Mouse (Mus musculus) embryonic facial prominence, embryonic 11.5 days (tissue): ENCODE measurements around the gene Olfr1475. TPM values are rescaled to one million over a fixed set of nuclear protein-coding genes. Genes with fewer than 3 reads are reported as not detected.
"Not testable (repeated sequence)": the region's sequence is repeated elsewhere in the genome, so short reads cannot be mapped to it uniquely, and the experiment has no call there.

Experiments used
- ATAC-seq: fragments of 200-750 bp; cut with Nextera tagmentation; replicated peaks from 2 replicates; pipeline ENCODE4 v1.8.0; 2017; ENCODE audit warnings: low read depth; ENCODE audit not compliant: insufficient number of reproducible peaks, low FRiP score, low TSS enrichment
- DNase-seq: peaks from one replicate; pipeline ENCODE4 v3.0.0-alpha.2; 2015; ENCODE audit warnings: low spot score
- H3K27ac ChIP-seq: fragments of 300-500 bp; sonication (generic); replicated peaks from 2 replicates; pipeline ENCODE4 v1.5.1; 2014; ENCODE audit warnings: mild to moderate bottlenecking, low read depth, low read length, control low read depth
- H3K27me3 ChIP-seq: fragments of 300-500 bp; sonication (generic); 2 replicates; pipeline ENCODE4 v1.6.1; 2014; ENCODE audit warnings: mild to moderate bottlenecking, low read length, moderate library complexity, mixed read lengths; ENCODE audit not compliant: control insufficient read depth, insufficient read depth
- H3K36me3 ChIP-seq: fragments of 300-500 bp; sonication (generic); replicated peaks from 2 replicates; pipeline ENCODE4 v1.6.1; 2014; ENCODE audit warnings: low read depth, mild to moderate bottlenecking, low read length, moderate library complexity, mixed read lengths; ENCODE audit not compliant: control insufficient read depth, insufficient read depth
- H3K4me1 ChIP-seq: fragments of 300-500 bp; sonication (generic); 2 replicates; pipeline ENCODE4 v1.6.1; 2014; ENCODE audit warnings: low read length, mixed read lengths; ENCODE audit not compliant: control insufficient read depth, insufficient read depth
- H3K4me2 ChIP-seq: fragments of 300-500 bp; sonication (generic); 2 replicates; pipeline ENCODE4 v1.6.1; 2014; ENCODE audit warnings: low read depth, mild to moderate bottlenecking, control low read depth, low read length, moderate library complexity
- H3K4me3 ChIP-seq: fragments of 300-500 bp; sonication (generic); 2 replicates; pipeline ENCODE4 v1.5.1; 2014; ENCODE audit warnings: low read depth, low read length, control low read depth
- H3K9ac ChIP-seq: fragments of 300-500 bp; sonication (generic); replicated peaks from 2 replicates; pipeline ENCODE4 v1.6.1; 2014; ENCODE audit warnings: mild to moderate bottlenecking, control low read depth, low read length
- H3K9me3 ChIP-seq: fragments of 300-500 bp; sonication (generic); replicated peaks from 2 replicates; pipeline ENCODE4 v1.6.1; 2016; ENCODE audit warnings: mild to moderate bottlenecking, low read length, inconsistent platforms, mixed read lengths; ENCODE audit not compliant: control insufficient read depth
- WGBS: fragments of 180-500 bp; shearing (Covaris S2); extraction: QIAGEN DNeasy Blood & Tissue Kit; methylation state at CpG from one replicate; pipeline ENCODE4 v1.1.7; 2014; 5-methylcytosine and 5-hydroxymethylcytosine counted together
- polyA plus RNA-seq: library from polyadenylated mRNA; unstranded; fragments of >200 nt; fragmentation: Nextera tagmentation; extraction: Ambion mirVana; gene quantifications from 2 replicates; pipeline ENCODE4 v1.2.1, GENCODE M21; 2014

Olfr1475 gene
- polyA plus RNA-seq: not detected in 2 replicates

DNA sequence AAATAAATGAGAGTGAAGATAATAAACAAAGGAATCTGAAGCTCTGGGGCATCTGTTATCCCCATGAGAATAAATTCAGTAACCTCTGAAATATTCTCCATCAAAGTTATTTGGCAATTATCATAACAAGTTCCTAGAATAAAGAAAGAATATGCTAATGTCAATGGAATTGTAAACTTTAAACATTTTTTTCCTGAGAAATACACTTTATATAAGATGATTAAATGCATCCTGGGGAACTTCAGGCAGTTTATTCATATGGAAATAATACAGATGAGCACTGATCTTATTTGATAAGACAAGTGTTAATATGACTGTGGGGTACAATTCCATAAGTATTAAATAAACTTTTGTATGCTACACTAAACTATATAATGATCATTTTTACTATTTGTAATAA lies at the start of gene Olfr1475:
Gene Olfr1475, minus strand, starts transcription at position 101 of the 400 bp plus-strand sequence.
- H3K9ac ChIP-seq: no peak within 1 kb of the TSS
- H3K27me3 ChIP-seq: no peaks in the 10 kb centered on the region
- ATAC-seq: no peak
- no peak for DNase-seq
- no peaks in the 10 kb centered on the region for H3K9me3 ChIP-seq
- H3K4me3 ChIP-seq: no peak within 1 kb of the TSS
- H3K4me1 ChIP-seq: no peaks in the 10 kb centered on the region
- no peak within 1 kb of the TSS for H3K4me2 ChIP-seq
- H3K27ac ChIP-seq: no peak within 1 kb of the TSS
- H3K36me3 ChIP-seq: no peaks in the 10 kb centered on the region

DNA sequence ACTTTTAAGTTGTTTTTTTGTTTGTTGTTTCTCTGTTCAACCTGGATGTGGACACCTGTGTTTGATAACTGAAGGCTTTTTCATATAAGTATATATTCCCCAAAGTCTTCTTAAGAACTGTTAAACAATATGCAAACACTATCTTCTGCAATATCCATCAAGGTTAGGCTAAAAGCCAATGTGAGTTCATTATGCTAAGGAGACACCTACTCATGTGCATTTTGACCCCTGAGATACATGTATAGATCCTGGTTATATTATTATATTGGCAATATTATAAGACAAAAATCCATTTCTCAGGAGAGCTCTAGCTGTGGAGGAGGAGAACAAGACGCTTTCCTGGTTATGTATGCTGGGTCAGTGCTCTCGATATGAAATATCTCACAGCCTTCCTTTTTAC lies 47.6 kb upstream of the Olfr1475 start, which contains the start of gene Olfr1480:
Gene Olfr1480, plus strand, starts transcription at position 301 of the 400 bp plus-strand sequence.
- 82% methylated on average over 2 of the region's 2 CpGs for WGBS
- no peaks in the 10 kb centered on the region for H3K9me3 ChIP-seq
- no peak within 1 kb of the TSS for H3K27ac ChIP-seq
- no peak within 1 kb of the TSS for H3K4me3 ChIP-seq
- no peaks in the 10 kb centered on the region for H3K4me1 ChIP-seq
- H3K36me3 ChIP-seq: no peaks in the 10 kb centered on the region
- H3K9ac ChIP-seq: no peak within 1 kb of the TSS
- DNase-seq: no peak
- no peaks in the 10 kb centered on the region for H3K27me3 ChIP-seq
- ATAC-seq: no peak
- no peak within 1 kb of the TSS for H3K4me2 ChIP-seq

DNA sequence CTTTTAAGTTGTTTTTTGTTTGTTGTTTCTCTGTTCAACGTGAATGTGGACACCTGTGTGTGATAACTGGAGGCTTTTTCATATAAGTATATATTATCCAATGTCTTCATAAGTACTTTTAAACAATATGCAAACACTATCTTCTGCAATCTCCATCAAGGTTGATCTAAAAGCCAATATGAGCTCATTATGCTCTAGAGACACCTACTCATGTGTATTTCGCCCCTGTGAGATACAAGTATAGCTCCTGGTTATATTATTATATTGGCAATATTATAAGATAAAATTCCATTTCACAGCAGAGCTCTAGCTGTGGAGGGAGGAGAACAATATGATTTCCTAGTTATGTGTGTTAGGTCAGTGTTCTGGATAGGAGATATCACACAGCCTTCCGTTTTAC lies 20.2 kb upstream of the Olfr1475 start, which contains the start of gene Olfr1477:
Gene Olfr1477, plus strand, starts transcription at position 301 of the 400 bp plus-strand sequence.
- no peaks in the 10 kb centered on the region for H3K36me3 ChIP-seq
- DNase-seq: no peak
- 67% methylated on average over 3 of the region's 3 CpGs for WGBS
- no peak within 1 kb of the TSS for H3K27ac ChIP-seq
- H3K4me2 ChIP-seq: no peak within 1 kb of the TSS
- H3K4me3 ChIP-seq: no peak within 1 kb of the TSS
- no peaks in the 10 kb centered on the region for H3K9me3 ChIP-seq
- no peaks in the 10 kb centered on the region for H3K27me3 ChIP-seq
- no peak within 1 kb of the TSS for H3K9ac ChIP-seq
- no peak for ATAC-seq
- no peaks in the 10 kb centered on the region for H3K4me1 ChIP-seq

DNA sequence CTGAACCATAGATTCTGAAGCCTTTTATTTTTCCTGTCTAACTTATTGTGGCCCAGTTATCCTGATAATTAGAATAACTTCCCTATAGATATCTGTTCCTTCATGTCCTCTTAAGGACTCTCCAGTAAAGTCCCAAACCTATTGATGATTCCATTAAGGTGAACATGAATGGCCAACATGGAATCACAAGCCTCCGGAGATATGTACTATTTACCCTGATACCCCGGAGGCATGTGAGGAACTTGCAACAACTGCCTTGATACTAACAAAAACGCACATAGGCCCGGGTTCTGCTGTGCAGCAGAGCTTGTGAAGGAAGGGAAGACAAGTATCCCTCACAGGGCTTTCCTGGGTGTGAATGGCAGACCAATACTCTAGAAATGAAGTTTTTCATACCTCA lies 10.7 kb downstream of the Olfr1475 start, which contains the start of gene Olfr1474:
Gene Olfr1474, plus strand, starts transcription at position 301 of the 400 bp plus-strand sequence.
- H3K36me3 ChIP-seq, H3K4me3 ChIP-seq, H3K4me1 ChIP-seq, ATAC-seq, H3K27ac ChIP-seq, H3K9me3 ChIP-seq, H3K4me2 ChIP-seq, DNase-seq, H3K9ac ChIP-seq, H3K27me3 ChIP-seq: not testable (repeated sequence)
- 80% methylated on average over 4 of the region's 4 CpGs for WGBS

DNA sequence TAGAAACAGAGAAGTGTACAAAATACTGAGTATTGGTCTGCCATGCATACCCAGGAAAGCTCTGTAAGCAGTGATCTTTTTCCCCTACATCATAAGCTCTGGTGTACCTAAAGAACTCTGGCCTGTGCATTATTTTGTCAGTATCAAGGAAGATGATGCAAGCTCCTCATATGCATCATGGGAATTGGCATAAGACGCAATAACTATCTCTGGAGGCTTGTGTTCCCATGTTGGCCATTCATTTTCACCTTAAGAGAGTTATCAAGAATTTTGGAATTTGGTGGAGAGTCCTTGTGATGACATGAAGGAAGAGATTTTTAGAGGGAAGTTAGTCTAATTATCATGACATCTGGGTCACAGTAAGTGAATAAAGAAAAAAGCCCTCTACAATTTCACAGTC lies 24.0 kb downstream of the Olfr1475 start, which contains the start of gene Olfr1472:
Gene Olfr1472, minus strand, starts transcription at position 101 of the 400 bp plus-strand sequence.
- ATAC-seq: no peak
- 84% methylated on average over 1 of the region's 1 CpGs for WGBS

DNA sequence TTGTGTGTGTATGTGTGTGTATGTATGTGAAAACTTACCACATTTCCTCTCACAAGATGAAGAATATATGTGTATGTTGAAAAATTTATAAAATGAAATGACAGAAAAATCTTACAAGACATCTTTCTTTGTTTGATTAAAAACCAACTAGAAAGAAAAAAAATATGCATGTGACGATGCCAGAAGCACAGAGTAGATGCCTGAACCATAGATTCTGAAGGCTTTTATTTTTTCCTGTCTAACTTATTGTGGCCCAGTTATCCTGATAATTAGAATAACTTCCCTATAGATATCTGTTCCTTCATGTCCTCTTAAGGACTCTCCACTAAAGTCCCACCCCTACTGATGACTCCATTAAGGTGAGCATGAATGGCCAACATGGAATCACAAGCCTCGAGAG lies 36.9 kb downstream of the Olfr1475 start, which contains the start of gene Olfr1471:
Gene Olfr1471, plus strand, starts transcription at position 301 of the 400 bp plus-strand sequence.
- DNase-seq, H3K4me2 ChIP-seq, H3K36me3 ChIP-seq, H3K9ac ChIP-seq, H3K27me3 ChIP-seq, H3K4me1 ChIP-seq, H3K4me3 ChIP-seq, H3K9me3 ChIP-seq, ATAC-seq, H3K27ac ChIP-seq: not testable (repeated sequence)
- 80% methylated on average over 2 of the region's 2 CpGs for WGBS

More for the DNA sequence above, 24.0 kb downstream of the Olfr1475 start, which contains the start of gene Olfr1472:
- no peak within 1 kb of the TSS for H3K4me2 ChIP-seq
- H3K4me3 ChIP-seq: no peak within 1 kb of the TSS
- no peaks in the 10 kb centered on the region for H3K9me3 ChIP-seq
- no peak for DNase-seq
- no peak within 1 kb of the TSS for H3K27ac ChIP-seq
- H3K4me1 ChIP-seq: no peaks in the 10 kb centered on the region
- H3K36me3 ChIP-seq: no peaks in the 10 kb centered on the region
- no peaks in the 10 kb centered on the region for H3K27me3 ChIP-seq
- H3K9ac ChIP-seq: no peak within 1 kb of the TSS

Other genes with a start within 250 kb of the Olfr1475 start
- not detected in 2 replicates for gene Olfr1463, start 248.9 kb downstream of the Olfr1475 start, polyA plus RNA-seq
- gene Olfr1465, start 164.7 kb downstream of the Olfr1475 start, polyA plus RNA-seq: not detected in 2 replicates
- not detected in 2 replicates for gene Olfr1466, start 141.3 kb downstream of the Olfr1475 start, polyA plus RNA-seq
- gene Olfr1467, start 118.0 kb downstream of the Olfr1475 start, polyA plus RNA-seq: not detected in 2 replicates
- not detected in 2 replicates for gene Olfr1469, start 72.3 kb downstream of the Olfr1475 start, polyA plus RNA-seq
- not detected in 2 replicates for gene Olfr1471, start 36.8 kb downstream of the Olfr1475 start, polyA plus RNA-seq
- gene Olfr1472, start 24.1 kb downstream of the Olfr1475 start, polyA plus RNA-seq: not detected in 2 replicates
- not detected in 2 replicates for gene Olfr1474, start 10.6 kb downstream of the Olfr1475 start, polyA plus RNA-seq
- not detected in 2 replicates for gene Olfr1477, start 20.4 kb upstream of the Olfr1475 start, polyA plus RNA-seq
- not detected in 2 replicates for gene Olfr1480, start 47.7 kb upstream of the Olfr1475 start, polyA plus RNA-seq
- gene Olfr1484, start 103.3 kb upstream of the Olfr1475 start, polyA plus RNA-seq: not detected in 2 replicates
- not detected in 2 replicates for gene Olfr1487, start 137.2 kb upstream of the Olfr1475 start, polyA plus RNA-seq
- gene Olfr1489, start 151.4 kb upstream of the Olfr1475 start, polyA plus RNA-seq: not detected in 2 replicates
- not detected in 2 replicates for gene Olfr1490, start 170.9 kb upstream of the Olfr1475 start, polyA plus RNA-seq
- gene Olfr1491, start 217.1 kb upstream of the Olfr1475 start, polyA plus RNA-seq: not detected in 2 replicates
- gene Olfr1493-ps1, start 243.1 kb upstream of the Olfr1475 start, polyA plus RNA-seq: not detected in 2 replicates